Mouse (Mus musculus) bone marrow, adult 2 months (tissue): ENCODE measurements at regions not wholly inside any gene's neighbourhood (a gene's known extent, or its start where the extent isn't known, plus 50 kb on each side); places are given as distances from the start of the nearest gene placed in this dataset.

ENCODE experiments used
- H3K27ac ChIP-seq: fragments of 200-500 bp; 2 replicates; pipeline ENCODE4 v1.5.1; 2012; ENCODE audit warnings: low read depth, mild to moderate bottlenecking, control low read depth, inconsistent platforms, low read length; ENCODE audit not compliant: control insufficient read depth, poor library complexity, insufficient read depth
- H3K4me1 ChIP-seq: fragments of 200-500 bp; 2 replicates; pipeline ENCODE4 v1.6.1; 2011; ENCODE audit warnings: low read length; ENCODE audit not compliant: control insufficient read depth, insufficient read depth
- H3K4me3 ChIP-seq: fragments of 200-500 bp; replicated peaks from 2 replicates; pipeline ENCODE3; 2011; ENCODE audit warnings: mild to moderate bottlenecking, low read depth, low read length, control low read depth; ENCODE audit not compliant: control insufficient read depth
- CTCF ChIP-seq: fragments of 200-500 bp; IDR thresholded peaks from 2 replicates; pipeline ENCODE4 v1.5.1; 2011; ENCODE audit warnings: low read length, control low read depth; ENCODE audit not compliant: control insufficient read depth, insufficient read depth
- POLR2A ChIP-seq: fragments of 200-500 bp; IDR thresholded peaks from 2 replicates; pipeline ENCODE4 v1.6.1; 2011; ENCODE audit warnings: low read depth, mild to moderate bottlenecking, control low read depth, low read length, borderline replicate concordance; ENCODE audit not compliant: control insufficient read depth
- WGBS: fragments of 180-500 bp; shearing (Covaris S2); methylation state at CpG from one replicate; pipeline ENCODE4 v1.1.7; 2018; 5-methylcytosine and 5-hydroxymethylcytosine counted together

- TF ChIP-seq CTCF (no peak), POLR2A (no peak)
- H3K4me1 ChIP-seq: no peaks in the 10 kb centered on the region
- no peak overlapping the region for H3K27ac ChIP-seq
- 11% methylated on average over 14 of the region's 14 CpGs for WGBS
- no peak overlapping the region for H3K4me3 ChIP-seq
Measured at GRCm38 (mm10) chr4:55294255-55294687, 55.6 kb upstream of the Rad23b start.

- Histone ChIP-seq H3K4me3 (no peak overlapping the region), H3K4me1 (no peaks in the 10 kb centered on the region), H3K27ac (no peak overlapping the region)
- TF ChIP-seq POLR2A: no peak
- no peak for TF ChIP-seq CTCF
- WGBS: 52% methylated on average over 3 of the region's 3 CpGs
Measured at GRCm38 (mm10) chr4:55297841-55298240, 52.0 kb upstream of the Rad23b start.
